Mouse (Mus musculus) erythroblast, embryonic 14.5 days (primary cell): Measurements from ENCODE around the gene Maml3. TPM values are rescaled to one million over a fixed set of nuclear protein-coding genes. Genes with fewer than 3 reads are reported as not detected.
A peak's percentile ranks its signal among the peaks of the same experiment; 100 is the strongest.

Source experiments
- H3K27me3 ChIP-seq: 2 replicates; pipeline ENCODE4 v1.6.1; 2012; ENCODE audit warnings: inconsistent platforms; ENCODE audit not compliant: control insufficient read depth
- H3K36me3 ChIP-seq: 2 replicates; pipeline ENCODE4 v1.6.1; 2012; ENCODE audit warnings: mild to moderate bottlenecking, inconsistent platforms; ENCODE audit not compliant: control insufficient read depth
- H3K4me1 ChIP-seq: 2 replicates; pipeline ENCODE4 v1.6.1; 2012; ENCODE audit warnings: inconsistent platforms; ENCODE audit not compliant: control insufficient read depth
- H3K4me3 ChIP-seq: replicated peaks from 2 replicates; pipeline ENCODE3; 2012; ENCODE audit warnings: moderate library complexity, mild to moderate bottlenecking, inconsistent platforms
- H3K9me3 ChIP-seq: 2 replicates; pipeline ENCODE4 v1.6.1; 2012; ENCODE audit warnings: low read length, inconsistent platforms, mixed read lengths; ENCODE audit not compliant: control insufficient read depth
- GATA1 ChIP-seq: IDR thresholded peaks from 2 replicates; pipeline ENCODE4 v1.6.1; 2012; ENCODE audit warnings: low read length, inconsistent platforms, mixed read lengths
- TAL1 ChIP-seq: IDR thresholded peaks from 3 replicates; pipeline ENCODE4 v1.6.1; 2012; ENCODE audit warnings: low read length, inconsistent platforms, mixed read lengths
- polyA plus RNA-seq: library from polyadenylated mRNA; stranded (reverse); fragments of >175 nt; gene quantifications from 2 replicates; pipeline ENCODE4 v1.2.3, GENCODE M21; 2012

Maml3 gene
- polyA plus RNA-seq, 1 experiment: 0.04 TPM

DNA sequence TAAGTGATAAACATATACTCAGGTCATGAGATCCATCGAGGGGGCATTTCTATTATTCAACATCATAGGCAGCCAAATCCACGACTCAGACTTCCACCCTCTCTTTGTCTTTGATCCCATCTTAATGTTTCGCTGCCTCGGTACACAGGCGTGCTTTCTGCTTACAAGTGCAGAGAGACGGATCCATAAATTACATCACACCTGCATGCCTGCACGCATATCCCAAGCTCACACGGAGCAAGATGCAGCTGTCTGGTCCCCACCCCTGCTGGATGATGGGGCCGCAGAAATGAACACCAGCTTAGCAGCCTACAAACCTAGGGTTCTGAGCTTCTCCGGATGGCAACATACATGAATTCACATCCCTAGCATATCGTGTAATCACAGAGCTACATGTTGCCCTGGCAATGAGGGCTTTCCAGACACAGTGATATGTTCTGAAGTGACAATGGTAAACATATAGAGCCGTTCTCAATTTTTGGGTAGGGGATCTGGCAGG lies 200.5 kb downstream of the Maml3 start:
- H3K36me3 ChIP-seq: no peaks in the 10 kb centered on the region

DNA sequence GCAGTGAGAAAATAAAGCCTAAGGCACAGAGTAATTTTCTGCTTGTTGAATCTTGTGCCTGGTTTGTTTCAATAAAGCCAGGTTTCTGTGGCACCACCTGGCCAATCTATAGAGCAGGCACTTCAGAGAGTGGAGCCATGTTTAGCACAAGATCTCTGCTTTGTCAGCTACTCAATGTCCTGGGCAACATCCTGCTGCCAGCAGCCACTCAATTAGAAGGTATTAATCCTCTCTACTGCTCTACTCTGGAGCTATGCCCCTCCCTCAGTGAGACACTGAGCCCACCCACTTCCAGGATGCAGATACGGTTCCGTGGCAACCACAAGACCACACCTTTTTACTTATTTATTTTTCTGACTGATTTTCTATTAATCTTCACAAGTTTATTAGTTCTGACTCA lies 203.7 kb downstream of the Maml3 start:
- H3K27me3 ChIP-seq: no peaks in the 10 kb centered on the region
- no peak overlapping the region for H3K4me3 ChIP-seq
- no peaks in the 10 kb centered on the region for H3K4me1 ChIP-seq
- no peak for TF ChIP-seq GATA1
- TF ChIP-seq TAL1: no peak
- H3K9me3 ChIP-seq: no peaks in the 10 kb centered on the region
- H3K36me3 ChIP-seq: no peaks in the 10 kb centered on the region

More for the DNA sequence above, 200.5 kb downstream of the Maml3 start:
- Histone ChIP-seq H3K27me3 (no peaks in the 10 kb centered on the region), H3K4me3 (no peak overlapping the region), H3K4me1 (no peaks in the 10 kb centered on the region), H3K9me3 (no peaks in the 10 kb centered on the region)
- no peak for TF ChIP-seq GATA1
- no peak for TF ChIP-seq TAL1

- no peaks in the 10 kb centered on the region for H3K4me1 ChIP-seq
- no peaks in the 10 kb centered on the region for H3K9me3 ChIP-seq
- H3K27me3 ChIP-seq: no peaks in the 10 kb centered on the region
- H3K4me3 ChIP-seq: no peak overlapping the region
- no peaks in the 10 kb centered on the region for H3K36me3 ChIP-seq
- no peak for TF ChIP-seq GATA1
- TF ChIP-seq TAL1: no peak
Observed at GRCm38 (mm10) chr3:51894514-51894913, 210.4 kb downstream of the Maml3 start.

DNA sequence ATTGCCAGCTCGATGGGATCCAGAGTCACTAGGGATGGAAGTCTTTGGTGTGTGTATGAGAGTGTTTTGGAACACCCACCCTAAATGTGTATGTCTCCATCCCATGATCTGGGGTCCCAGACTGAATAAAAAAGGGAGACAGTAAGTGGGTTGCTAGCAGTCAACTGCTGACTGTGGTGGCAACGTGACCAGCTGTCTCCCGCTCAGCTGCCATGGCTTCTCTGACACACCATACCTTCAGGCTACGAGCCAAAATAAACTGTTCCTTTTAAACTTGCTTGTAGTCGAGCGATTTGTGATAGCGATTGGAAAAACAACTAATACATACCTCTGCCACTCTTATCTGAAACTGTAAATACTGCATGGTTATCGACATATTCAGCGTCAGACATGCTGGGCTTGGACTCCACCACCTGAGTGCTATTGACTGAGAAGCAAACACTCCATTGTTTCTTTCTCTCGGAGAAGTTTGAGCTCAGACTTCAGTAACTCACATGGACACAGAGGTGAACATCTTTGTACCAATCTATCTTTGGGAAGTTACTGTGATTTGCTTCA lies 213.2 kb downstream of the Maml3 start:
- Histone ChIP-seq H3K27me3 (peaks cover 7% of the 10 kb centered on the region), H3K4me1 (no peaks in the 10 kb centered on the region; the same call in 1 of the 2 replicates), H3K9me3 (no peaks in the 10 kb centered on the region), H3K36me3 (no peaks in the 10 kb centered on the region), H3K4me3 (no peak overlapping the region)
- no peak for TF ChIP-seq TAL1
- no peak for TF ChIP-seq GATA1

GRCm38 (mm10) chr3:51890181-51890580 lies 214.7 kb downstream of the Maml3 start:
- H3K36me3 ChIP-seq: no peaks in the 10 kb centered on the region
- H3K4me1 ChIP-seq: no peaks in the 10 kb centered on the region; the same call in 1 of the 2 replicates
- H3K9me3 ChIP-seq: no peaks in the 10 kb centered on the region
- H3K4me3 ChIP-seq: no peak overlapping the region
- TF ChIP-seq TAL1 (no peak), GATA1 (no peak)
- H3K27me3 ChIP-seq: peaks cover 7% of the 10 kb centered on the region

- Histone ChIP-seq H3K4me1 (no peaks in the 10 kb centered on the region; the same call in 1 of the 2 replicates), H3K9me3 (no peaks in the 10 kb centered on the region)
Observed at GRCm38 (mm10) chr3:51889776-51890175, 215.1 kb downstream of the Maml3 start.

DNA sequence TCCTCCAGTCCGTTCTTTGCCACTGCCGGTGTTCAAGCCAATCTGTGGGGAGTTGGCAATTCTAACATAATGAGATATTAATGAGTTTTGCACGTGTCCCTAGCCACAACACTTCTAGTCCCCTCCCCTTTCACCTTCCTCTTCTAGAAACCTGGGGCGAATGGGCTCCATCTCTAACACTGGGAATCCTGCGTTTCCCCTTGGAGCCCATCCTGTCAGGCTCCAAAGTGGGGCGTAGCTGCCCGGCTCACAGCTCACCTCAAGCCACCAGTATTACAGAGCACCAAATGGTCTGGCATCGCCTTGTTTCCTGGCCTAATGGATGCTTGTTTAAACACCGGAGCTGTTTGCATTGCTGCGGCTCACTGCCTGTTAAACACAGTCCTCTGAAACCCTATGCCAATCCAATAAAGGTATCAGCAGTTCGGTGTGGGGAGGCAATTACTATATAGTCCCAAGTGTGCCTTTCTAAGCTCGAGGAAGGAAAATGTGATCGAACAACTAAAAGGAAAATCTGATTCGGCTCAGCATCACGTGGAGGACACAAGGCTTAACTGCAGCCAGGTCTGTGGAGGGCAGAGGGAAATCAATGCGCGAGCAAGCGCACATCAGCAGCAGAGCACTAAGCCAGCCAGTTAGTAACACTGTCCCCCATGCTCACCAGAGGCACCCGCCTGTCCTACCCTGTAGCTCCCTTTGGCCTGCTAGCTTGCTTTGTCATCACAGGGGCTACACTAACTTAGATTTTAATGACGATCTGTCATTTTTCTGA lies 216.0 kb downstream of the Maml3 start:
- Histone ChIP-seq H3K36me3 (no peaks in the 10 kb centered on the region), H3K4me1 (peaks cover 2% of the 10 kb centered on the region), H3K4me3 (peak overlapping the region; percentile 2), H3K27me3 (peaks cover 7% of the 10 kb centered on the region), H3K9me3 (no peaks in the 10 kb centered on the region)
- TF ChIP-seq GATA1 (no peak), TAL1 (no peak)

More at GRCm38 (mm10) chr3:51889776-51890175, 215.1 kb downstream of the Maml3 start:
- H3K36me3 ChIP-seq: no peaks in the 10 kb centered on the region
- peaks cover 7% of the 10 kb centered on the region for H3K27me3 ChIP-seq
- TF ChIP-seq TAL1 (no peak), GATA1 (no peak)
- H3K4me3 ChIP-seq: no peak overlapping the region

- peaks cover 7% of the 10 kb centered on the region for H3K27me3 ChIP-seq
- TF ChIP-seq GATA1 (no peak), TAL1 (no peak)
- peaks cover 2% of the 10 kb centered on the region for H3K4me1 ChIP-seq
- no peaks in the 10 kb centered on the region for H3K9me3 ChIP-seq
- H3K36me3 ChIP-seq: no peaks in the 10 kb centered on the region
- H3K4me3 ChIP-seq: no peak overlapping the region
Observed at GRCm38 (mm10) chr3:51888295-51888661, 216.6 kb downstream of the Maml3 start.

DNA sequence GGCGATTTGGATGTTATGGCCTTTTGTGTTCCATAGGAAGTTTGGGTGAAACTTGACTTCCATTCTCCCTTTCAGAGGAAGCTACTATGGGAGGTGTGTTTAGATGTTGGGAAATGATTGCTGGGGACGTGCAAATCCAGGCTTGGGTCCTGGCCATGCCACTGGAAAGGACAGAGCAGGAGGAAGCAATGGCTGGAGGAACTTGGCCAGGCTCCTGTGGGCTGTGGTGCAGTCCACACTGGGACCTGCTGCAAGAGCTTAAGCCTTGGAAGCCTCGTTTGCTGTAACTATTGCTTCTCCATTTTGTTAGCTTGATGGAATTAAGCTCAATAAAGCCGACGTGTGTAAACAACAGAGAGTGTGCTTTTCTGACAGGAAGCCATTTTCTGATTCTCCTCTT lies 219.0 kb downstream of the Maml3 start:
- no peaks in the 10 kb centered on the region for H3K36me3 ChIP-seq
- peaks cover 14% of the 10 kb centered on the region for H3K4me1 ChIP-seq
- H3K27me3 ChIP-seq: peaks cover 7% of the 10 kb centered on the region
- TF ChIP-seq TAL1 (no peak), GATA1 (no peak)
- no peaks in the 10 kb centered on the region for H3K9me3 ChIP-seq
- no peak overlapping the region for H3K4me3 ChIP-seq
